Mouse (Mus musculus): ENCODE results near the gene Plpp2.

The Plpp2 gene

DNA sequence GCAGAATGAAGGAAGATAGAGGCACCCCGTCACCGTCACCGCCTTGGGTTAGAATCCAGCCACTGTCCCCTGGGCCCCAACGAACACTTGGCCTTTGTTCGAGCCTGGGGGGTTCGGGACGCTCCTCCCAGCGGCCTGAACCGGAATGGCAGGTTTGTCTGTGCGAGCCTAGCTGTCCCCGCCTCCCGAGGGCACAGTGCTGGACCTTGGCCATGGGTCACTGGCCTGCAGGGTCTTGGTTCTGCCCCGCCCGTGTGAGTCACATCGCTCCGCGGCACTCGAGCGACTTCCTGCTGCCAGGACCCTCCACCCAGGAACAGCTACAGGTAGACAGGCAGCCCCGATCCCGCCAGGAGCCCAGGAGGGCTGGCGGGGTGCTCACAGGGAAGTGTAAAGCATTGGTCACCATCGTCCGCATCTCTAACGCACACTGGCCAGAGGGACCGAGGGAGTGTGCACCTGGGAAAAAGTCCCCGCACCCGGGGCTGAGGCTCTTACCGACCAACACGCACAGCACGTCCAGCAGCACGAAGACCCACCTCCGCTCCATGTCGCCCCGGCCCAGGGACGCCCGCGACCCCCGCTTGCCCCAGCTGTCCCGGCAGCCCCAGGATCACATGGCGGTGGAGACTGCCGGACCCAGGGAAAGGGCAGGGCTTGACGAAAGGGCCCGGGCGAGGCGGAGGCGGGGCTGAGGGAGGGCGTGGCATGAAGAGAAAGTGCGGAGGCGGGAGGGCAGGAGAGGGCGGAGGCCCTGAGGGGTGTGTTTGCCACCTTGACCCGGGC lies at the start of gene Plpp2:
Plpp2 (minus strand) TSS at position 671 of the 786 bp plus-strand sequence.
- peak; percentile 78 for DNase-seq (ENCODE audit: low spot score)

DNA sequence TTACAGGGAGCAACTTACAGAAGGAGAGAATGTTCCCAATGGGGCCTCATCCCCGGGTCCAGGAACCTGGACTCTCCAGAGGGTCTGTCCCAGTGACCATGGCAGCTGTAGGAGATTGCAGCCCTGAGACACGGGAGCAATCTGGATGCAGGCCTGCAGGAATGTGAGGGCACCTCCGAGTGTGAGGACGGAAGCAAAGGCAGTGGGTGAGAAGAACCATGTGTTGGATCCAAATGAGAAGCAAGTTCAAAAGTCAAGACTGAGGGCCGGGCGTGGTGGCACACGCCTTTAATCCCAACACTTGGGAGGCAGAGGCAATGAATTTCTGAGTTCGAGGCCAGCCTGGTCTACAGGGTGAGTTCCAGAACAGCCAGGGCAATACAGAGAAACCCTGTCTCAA lies 47.9 kb upstream of the Plpp2 start:
- DNase-seq (ENCODE audit: low spot score): no peak

DNA sequence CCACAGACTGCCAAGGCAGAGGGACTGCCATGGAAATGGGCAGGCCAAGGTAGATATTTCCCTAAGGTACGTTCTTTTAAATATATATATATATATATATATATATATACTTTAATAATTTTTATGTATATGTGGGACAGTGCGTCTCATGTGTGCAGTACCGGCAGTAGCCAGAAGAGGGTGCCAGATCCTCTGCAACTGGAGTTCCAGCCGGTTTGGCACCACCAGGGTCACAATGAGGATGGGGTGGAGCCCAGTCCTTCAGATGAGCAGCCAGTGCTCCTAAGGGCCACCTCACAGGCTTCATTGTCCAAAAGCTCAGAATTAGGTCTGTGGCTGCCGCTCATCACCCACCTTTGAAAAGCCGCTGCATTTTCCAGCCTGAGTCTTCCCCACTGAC lies 47.2 kb upstream of the Plpp2 start:
- peak; percentile 74 for DNase-seq (ENCODE audit: low spot score)

DNA sequence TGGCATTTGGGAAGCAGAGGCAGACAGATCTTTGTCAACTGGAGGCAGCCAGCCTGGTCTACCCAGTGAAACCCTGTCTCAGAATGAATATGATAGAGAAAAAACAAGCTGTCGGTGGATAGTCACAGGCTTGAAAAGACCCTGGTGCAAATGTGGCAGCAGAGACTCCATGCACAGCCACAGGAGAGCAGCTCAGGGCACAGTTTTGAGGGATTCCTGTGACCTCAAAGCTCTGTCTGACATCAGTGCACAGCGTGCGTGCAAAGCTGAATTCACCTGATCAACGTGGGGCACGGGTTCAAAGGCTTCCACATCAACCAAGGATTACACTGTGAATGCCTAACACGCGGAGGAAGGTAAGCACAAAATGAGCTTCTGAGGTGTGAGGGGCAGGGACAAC lies 46.8 kb upstream of the Plpp2 start:
- no peak for DNase-seq (ENCODE audit: low spot score)

DNA sequence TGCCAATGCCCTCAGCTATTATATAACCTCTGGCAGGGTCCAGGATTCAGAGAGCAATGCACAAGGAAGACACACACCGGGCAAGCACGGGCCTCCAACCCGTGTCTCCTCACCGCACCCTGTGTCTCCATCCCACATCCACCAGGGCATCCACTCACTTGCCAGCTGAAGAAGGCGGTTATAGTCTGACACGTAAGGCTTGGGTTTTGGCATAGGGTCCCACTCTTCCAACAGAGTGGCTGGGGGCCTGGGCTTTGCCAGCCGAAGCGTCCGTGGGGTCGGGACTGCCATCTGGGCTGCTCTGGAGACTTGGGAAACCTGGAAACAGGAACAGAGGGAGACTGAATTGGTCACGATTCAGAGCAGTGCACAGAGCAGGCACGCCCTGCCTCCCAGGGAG lies 46.2 kb upstream of the Plpp2 start:
- no peak for DNase-seq (ENCODE audit: low spot score)

DNA sequence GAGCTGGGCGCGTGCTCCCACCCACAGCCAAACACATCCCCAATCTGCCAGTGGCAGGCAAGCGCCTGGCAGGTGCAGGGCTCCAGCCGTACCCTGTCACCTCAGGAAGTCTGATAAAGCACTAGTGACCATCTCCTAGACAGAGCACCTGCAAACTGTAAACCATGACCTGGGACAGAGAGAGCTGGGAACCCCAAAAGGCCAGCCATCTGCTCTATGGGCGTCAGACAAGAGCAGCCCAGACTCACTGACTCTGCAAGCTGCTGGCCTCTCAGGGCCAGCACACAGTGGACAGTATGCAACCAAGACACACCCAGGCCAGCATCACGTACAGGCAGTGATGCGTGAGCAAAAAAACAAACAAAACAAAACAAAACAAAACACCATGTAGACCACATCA lies 45.3 kb upstream of the Plpp2 start:
- no peak for DNase-seq (ENCODE audit: low spot score)

DNA sequence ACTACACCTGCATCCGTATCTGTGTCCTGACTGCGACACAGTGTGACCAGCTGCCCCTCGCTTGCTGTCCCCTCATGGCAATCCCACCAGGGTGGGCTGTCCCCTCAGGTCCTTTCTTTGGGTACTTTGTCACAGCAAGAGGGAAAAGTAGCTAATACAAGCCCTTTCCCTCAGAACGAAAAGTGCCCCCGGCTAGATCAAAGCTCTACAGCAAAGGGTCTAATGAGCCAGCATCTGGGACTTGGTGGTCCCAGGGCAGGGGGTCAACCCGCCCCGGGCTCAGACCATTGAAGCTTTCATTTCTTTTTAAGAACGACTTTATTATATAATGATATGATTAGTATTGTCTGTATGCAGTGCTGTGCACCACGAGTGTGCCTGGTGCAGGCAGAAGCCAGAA lies 44.7 kb upstream of the Plpp2 start:
- DNase-seq (ENCODE audit: low spot score): no peak

DNA sequence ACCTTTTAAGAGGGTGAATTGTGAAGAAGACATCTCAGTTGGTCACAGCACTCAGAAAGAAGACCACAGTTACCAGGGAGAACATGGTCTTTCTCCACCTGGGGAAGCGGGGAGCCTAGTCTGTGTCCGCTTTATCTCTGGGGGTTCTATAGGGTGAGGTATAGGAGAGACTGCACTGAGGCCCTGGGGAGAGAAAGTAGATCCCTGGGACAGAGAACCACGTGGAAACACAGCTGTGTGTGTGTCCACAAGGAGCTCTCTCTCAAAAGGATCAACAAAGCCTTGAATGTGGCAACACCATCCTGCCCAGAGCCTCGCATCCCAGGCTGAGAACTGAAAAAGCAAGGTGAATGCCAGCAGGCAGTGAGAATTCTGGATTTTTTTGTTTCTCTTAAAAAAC lies 43.8 kb upstream of the Plpp2 start:
- DNase-seq (ENCODE audit: low spot score): no peak

DNA sequence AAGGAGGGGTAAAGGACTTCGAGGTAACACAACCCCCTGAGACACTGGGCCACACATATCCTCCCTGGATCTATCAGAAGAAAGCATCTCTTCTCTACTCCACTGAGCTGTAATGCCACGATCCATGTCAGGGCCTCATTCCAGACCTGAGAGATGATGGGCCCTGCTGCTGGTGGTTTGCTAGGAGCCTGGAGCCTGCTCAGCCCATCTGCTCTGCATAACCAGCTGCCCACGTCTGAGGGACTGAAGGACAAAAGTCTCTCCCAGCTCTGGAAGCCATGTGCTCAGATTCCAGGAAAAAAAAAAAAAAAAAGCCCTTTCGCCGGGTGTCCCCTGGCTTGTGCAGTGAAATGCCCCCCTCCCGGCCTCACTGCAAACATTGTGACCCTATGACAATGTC lies 42.2 kb upstream of the Plpp2 start:
- DNase-seq (ENCODE audit: low spot score): no peak

DNA sequence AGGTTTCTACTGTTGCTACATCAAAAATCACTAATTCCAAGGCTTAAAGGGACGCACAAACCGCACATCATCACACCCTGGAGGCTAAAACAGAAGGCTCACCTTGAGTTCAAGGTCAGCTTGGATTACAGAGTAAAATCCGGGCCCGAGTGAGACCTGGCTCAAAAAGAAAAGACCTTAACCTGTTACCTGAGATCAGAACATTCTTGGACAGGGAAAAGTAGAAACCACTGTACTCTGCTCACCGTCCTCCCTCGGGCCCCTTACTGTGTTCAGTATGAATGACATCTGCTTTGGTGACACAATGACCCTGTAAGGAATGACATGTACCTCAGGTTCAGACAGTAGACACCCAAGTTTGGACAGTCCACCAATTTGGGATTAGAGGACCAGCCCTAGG lies 41.2 kb upstream of the Plpp2 start:
- DNase-seq (ENCODE audit: low spot score): no peak

DNA sequence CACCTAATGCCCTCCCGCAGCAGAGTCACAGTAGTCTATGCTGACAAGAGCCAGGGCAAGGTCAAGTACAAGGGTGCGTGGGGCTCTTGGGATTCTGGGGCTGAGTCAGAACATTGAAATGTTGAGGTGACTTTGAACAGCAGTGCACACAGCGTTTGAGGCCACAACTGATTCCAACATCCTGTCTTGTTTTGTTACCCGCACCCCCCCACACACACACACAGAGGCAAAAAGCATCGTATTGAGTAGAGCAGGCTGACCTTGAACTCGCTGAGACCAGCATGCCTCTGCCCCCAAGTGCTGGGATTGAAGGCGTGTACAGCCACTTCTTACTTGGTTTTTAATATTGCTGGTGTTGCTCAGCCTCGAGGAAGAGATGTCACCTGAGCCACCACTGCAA lies 40.8 kb upstream of the Plpp2 start:
- no peak for DNase-seq (ENCODE audit: low spot score)

DNA sequence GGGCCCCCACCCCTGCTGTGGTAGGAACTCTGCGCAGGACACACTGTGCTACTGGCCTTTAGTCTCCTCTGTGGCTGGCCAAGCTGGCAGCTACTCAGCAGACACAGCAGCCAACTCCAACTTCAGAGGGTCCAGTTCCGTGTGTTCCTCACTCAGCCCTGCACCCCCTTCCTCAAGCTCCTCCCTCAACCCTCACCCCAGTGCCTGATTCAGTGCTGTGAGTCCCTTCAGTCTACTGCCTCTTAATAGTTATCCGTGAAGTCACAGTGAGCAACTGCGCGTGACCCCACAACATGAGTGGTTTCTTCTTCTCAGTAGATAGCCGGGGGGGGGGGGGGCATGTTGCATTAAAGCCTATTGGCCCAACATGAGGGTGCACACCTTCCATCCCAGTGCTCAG lies 40.0 kb upstream of the Plpp2 start:
- DNase-seq (ENCODE audit: low spot score): no peak

DNA sequence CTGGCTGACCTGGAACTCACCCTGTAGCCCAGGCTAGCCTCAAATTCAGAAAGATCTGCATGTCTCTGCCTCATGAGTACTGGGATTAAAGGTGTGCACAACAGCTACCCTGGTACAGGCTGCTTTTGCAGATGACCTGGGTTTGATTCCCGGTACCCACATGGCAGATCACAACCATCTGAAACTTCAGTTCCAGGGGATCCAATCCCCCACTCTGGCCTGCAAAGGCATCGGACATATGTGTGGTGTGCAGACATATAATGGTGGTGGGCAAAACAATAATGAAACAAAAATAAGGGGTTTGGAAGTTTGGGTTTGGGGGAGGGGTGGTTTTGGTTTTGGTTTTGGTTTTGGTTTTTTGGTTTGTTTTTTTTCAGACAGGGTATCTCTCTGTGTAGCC lies 37.7 kb upstream of the Plpp2 start:
- DNase-seq (ENCODE audit: low spot score): no peak

DNA sequence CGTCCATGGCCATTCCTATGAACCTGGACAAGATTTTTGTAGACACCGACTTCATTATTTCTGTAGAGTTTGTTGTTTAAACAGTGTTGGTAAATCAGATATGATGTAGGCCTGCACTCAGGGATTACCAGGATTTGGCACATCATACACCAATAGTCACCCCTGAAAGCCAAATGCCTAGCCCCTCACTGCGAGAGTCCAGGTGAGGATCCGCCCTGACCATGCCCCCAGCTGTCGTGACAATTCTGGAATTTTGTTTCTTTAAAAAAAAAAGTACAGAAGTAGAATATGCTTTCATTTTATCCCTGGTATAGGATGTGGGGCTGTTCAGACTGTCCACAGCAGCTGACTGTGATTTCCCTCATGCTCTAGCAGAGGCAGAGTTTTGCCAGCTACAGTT lies 36.3 kb upstream of the Plpp2 start:
- DNase-seq (ENCODE audit: low spot score): no peak

DNA sequence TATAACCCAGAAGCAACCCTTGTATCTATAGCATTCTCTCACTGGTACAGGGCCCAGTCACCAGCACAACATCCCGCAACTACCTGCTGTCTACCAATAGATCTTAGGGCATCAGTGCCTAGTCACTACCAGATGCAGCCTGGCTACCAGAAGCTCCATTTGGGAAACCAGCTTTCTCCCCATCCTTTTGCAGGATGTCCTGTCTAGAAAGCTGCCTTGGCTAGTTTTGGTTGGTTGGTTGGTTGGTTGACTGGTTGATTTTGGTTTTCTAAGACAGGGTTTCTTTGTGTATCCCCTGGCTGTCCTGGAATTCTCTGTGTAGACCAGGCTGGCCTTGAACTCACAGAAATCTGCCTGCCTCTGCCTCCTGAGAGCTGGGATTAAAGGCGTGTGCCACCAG lies 26.1 kb upstream of the Plpp2 start:
- DNase-seq (ENCODE audit: low spot score): no peak

DNA sequence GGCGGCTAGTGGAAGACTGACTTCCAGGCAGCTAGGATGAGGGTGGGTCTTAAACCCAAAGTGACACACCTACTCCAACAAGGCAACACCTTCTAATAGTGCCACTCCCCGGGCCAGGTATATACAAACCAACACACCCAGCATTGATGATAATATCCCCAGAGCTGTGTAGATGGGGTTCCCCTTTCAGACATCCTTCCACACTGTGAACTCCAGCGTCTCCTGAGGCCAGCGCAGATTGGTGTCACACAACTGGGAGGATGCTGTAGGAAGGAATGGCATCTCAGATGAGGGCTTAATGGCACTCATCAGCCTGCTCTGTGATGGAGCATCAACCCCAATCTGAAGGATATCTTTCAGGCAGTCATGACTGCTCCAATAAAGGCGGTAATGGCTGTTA lies 23.9 kb upstream of the Plpp2 start:
- DNase-seq (ENCODE audit: low spot score): no peak

DNA sequence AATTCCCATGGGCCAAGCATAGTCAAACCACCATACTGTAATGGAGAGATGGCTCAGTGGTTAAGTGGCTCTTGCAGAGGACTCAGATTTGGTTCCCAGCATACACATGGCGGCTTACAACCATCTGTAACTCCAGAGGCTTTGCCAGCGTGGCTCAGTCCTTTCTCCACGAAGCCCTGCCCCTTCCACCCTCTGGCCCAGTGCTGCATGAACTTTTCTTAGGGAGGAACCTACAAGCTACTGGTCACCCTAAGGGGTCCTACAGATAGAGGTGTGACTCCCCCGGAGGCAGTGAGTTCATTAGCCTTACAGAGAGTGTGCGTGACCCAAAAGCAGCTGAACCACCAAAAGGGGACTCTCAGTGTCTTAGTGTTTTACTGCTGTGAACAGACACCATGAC lies 23.4 kb upstream of the Plpp2 start:
- no peak for DNase-seq (ENCODE audit: low spot score)

DNA sequence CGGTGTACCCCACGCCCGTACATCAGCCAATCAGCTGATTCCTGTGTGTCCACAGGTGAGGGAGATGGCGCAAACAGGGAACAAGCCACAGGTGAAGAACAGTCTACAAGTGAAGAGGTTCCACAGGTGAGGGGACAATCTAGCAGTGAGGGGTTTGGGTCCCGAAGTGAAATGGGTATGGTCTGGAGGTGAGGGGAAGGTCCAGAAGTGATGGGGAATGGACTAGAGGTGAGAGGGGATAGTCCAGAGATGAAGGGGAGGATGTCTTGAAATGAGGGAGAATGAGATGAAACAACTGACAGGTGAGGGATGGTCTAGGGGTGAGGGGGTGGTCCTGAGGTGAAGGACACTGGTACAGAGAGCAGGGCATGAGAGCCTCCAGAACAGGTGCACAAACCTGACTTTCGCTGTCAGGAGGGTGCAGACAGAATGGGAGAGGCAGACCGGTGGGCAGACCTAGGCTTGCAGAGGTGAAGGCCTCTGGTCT lies 21.7 kb upstream of the Plpp2 start:
- no peak for DNase-seq (ENCODE audit: low spot score)

DNA sequence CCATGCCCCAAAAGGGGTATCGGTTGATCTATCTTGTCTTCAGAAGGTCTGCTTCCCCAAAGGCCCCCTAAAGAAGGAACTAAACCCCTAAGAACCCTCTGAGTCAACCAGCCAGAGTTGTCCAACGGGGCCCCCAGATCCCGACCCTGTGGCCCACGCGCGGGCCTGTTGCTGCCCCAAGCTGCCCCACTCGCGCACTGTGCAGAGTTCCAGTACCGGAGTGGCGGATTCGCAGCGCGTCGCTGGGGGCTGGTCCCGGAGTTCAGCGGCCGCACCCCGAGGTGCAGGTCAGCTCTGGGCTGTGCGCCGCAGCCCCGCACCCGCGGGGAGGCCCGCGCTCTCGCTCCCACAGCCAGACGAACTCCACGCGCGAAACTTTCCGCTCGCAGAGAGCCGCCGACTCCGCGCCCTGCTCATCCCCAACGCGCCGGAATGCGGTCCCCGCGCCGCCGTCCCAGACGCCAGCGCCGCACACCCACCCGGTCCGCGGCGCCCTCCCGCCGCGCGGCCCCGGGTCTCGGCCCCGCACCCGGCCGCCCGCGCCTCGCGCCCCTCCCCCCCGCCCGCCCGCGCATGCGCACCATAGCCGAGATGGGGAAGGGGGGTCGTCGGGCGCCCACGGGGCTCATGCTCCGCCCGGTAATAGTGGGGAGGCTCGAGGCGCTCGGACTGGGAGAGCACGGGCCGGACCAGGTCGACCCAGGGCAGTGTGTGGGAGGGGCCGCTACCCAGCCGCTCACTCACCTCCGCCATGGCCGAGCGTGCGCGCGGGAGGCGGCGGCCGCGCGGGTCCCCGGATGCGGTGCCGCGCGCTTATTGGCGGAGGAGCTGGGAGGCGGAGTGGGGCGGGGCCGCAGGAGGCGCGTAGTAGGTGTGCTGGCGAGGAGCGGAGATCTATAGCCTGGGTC lies 21.0 kb upstream of the Plpp2 start, which contains the start of gene Mier2:
Mier2 (minus strand) TSS at position 870 of the 908 bp plus-strand sequence.
- peak; percentile 78 for DNase-seq (ENCODE audit: low spot score)

DNA sequence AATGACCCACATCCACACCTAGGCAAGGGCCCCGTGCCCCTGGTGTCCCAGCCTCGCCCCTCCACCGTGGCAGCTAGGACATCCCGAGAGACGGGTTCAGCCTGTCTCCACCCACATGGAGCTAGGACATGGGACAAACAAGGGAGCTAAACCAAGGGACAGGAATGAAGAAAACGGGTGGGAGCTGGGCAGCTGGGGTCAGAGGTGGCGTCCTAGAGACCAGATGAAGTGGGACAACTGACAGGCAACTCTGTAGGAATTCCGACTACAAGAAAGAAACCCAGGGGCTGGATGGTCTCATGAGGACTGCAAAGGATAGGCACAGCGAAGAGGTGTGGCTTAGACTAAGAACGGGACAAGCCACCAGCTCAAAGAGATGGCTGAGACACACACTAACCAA lies 20.1 kb upstream of the Plpp2 start:
- no peak for DNase-seq (ENCODE audit: low spot score)

DNA sequence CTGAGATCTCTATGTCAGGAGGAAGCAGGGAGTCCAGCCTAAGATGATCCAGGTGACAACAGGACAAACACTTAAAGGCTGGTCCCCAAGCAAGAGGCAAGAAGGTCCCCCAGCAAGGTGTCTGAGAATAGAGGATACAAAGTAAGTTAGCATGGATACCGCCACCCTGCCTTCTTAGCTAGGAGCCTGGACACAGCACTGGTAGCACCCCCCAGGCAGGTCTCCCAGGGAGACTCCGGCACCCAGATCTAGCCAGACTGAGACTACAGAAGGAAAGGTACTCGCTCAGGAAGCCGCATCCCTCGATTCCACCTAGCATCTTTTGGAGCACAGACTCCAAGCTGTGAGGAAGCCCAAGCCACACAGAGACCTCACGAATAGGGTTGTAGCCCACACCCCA lies 19.6 kb upstream of the Plpp2 start:
- no peak for DNase-seq (ENCODE audit: low spot score)

DNA sequence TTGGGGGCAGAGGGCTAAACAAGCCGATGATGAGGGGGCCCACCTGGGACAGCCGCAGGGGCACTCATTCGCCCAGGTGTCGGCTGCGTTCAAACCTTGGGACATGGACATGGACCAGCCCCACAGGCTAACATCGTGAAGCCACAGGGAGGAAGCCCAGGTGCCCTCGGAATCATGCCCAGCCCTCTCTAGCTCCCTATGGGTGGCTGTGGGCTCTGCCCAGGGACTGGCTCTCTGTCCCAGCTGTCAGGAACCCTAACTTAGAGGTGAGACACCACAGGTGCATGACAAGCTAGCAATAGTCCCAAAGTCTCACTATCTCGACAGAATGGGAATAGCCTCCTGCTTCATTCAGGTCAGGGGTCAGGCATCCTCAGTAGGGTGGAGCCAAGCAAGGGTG lies 18.9 kb upstream of the Plpp2 start:
- DNase-seq (ENCODE audit: low spot score): no peak

DNA sequence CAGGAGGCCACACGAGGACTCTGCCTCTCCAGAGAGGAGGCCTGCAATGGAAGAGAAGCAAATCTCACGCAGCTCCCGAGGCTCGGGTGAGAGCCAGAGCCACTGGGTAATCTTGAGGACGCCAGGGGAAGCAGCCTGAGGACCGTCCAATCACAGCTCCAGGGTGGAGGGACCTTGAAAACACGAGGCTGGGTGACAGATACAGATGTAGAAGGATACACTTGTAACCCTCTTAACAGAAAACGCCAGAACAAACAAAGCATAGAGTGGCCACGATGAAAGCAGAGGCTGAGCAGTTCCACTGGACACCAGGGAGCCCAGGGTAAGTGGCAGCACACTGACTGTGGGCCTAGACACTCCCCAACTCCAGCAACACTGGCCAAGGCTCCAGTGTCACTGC lies 16.8 kb upstream of the Plpp2 start:
- DNase-seq (ENCODE audit: low spot score): no peak

All from retina, embryonic 14.5 days (tissue).